Mouse (Mus musculus) bone marrow, adult 2 months (tissue): ENCODE measurements around the gene Gm10382.

Experiments used
- CTCF ChIP-seq: fragments of 200-500 bp; IDR thresholded peaks from 2 replicates; pipeline ENCODE4 v1.5.1; 2011; ENCODE audit warnings: low read length, control low read depth; ENCODE audit not compliant: control insufficient read depth, insufficient read depth
- POLR2A ChIP-seq: fragments of 200-500 bp; IDR thresholded peaks from 2 replicates; pipeline ENCODE4 v1.6.1; 2011; ENCODE audit warnings: low read depth, mild to moderate bottlenecking, control low read depth, low read length, borderline replicate concordance; ENCODE audit not compliant: control insufficient read depth

DNA sequence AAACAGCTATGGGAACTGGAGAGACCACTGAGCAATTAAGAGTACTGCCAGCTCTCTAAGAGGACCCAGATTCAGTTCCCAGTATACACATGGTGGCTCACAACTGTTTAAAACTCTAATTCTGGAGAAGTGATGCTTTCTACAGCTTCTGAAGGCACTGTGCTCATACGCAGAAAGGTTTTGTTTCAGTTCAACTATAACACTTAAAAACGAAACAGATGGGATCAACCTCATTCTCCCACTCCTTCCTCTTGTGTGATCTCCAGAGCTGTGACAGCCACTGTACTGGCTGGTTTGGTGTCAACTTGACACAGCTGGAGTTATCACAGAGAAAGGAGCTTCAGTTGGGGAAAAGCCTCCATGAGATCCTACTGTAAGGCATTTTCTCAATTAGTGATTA, 13.3 kb upstream of the Gm10382 start:
- no peak for TF ChIP-seq CTCF
- no peak for TF ChIP-seq POLR2A
